ENCODE assay signal across 8 mouse cellular contexts in genomic region chr10:77258704-77259621, GRCm38 (mm10). TPM values are rescaled to one million over a fixed set of nuclear protein-coding genes. Genes with fewer than 3 reads are reported as not detected.
DNase-seq lines count a peak whose midpoint lies in the region; ATAC-seq lines count a peak whose summit lies in the region.

Gene Pofut2 (plus strand): TSS chr10:77259218.

- ATAC-seq in megakaryocyte progenitor cell, adult 5-6 weeks (replicated peaks; ENCODE audit: poor library complexity): peak; percentile 97

- DNase-seq in adipocyte (ENCODE audit: low spot score): peak; percentile 98
- peak; percentile 100 for DNase-seq in embryo, embryonic 10 days (ENCODE audit: low spot score)
- peak; percentile 96 for DNase-seq in gastrocnemius, postnatal 10 days
- peak; percentile 99 for DNase-seq in induced T-regulatory cell, adult 2 months (ENCODE audit: low read depth)
- DNase-seq in left cerebral cortex, adult 9 months (ENCODE audit: low spot score in 2 of 2): peak; percentile 85 to 93
- peak; percentile 96 for DNase-seq in right cerebral cortex, postnatal 14 days
- peak; percentile 88 to 94 for DNase-seq in urinary bladder, postnatal 36 days (ENCODE audit: low spot score in 2 of 2)

RNA-seq across cellular contexts. Expression of gene Pofut2, which starts in this region (rescaled TPM):
- total RNA-seq in gastrocnemius, postnatal 10 days (2021): 10 to 100 TPM; 37.2 to 45.5 TPM
- total RNA-seq in megakaryocyte progenitor cell, adult 5-6 weeks (2015): 11.5 and 12.0 TPM in 2 replicates
- total RNA-seq in megakaryocyte progenitor cell, adult 5-6 weeks (2017): 15.0 and 15.8 TPM in 2 replicates

Comparison
In these comparisons a context has a peak if more than half of its experiments do, and no peak if none do; other contexts are left out.
1. Peak in every context shown above with its lines: DNase-seq and ATAC-seq.